Mouse (Mus musculus) heart, adult 2 months (tissue): ENCODE data around the gene Ctrb1. TPM values are rescaled to one million over a fixed set of nuclear protein-coding genes. Genes with fewer than 3 reads are reported as not detected.

Source experiments
- DNase-seq, 2 experiments: peaks; one replicate each; pipeline ENCODE4 v3.0.0; 2021
- H3K27ac ChIP-seq: fragments of 200-600 bp; 2 replicates; pipeline ENCODE4 v1.8.1; 2022
- H3K27me3 ChIP-seq: fragments of 200-500 bp; 2 replicates; pipeline ENCODE4 v1.6.1; 2012; ENCODE audit warnings: mild to moderate bottlenecking, low read length, inconsistent platforms, mixed read lengths; ENCODE audit not compliant: control insufficient read depth, insufficient read depth
- H3K36me3 ChIP-seq: fragments of 200-500 bp; 2 replicates; pipeline ENCODE4 v1.6.1; 2012; ENCODE audit warnings: low read length, inconsistent platforms; ENCODE audit not compliant: control insufficient read depth, insufficient read depth
- H3K4me1 ChIP-seq: fragments of 200-500 bp; 2 replicates; pipeline ENCODE4 v1.6.1; 2011; ENCODE audit warnings: low read length; ENCODE audit not compliant: control insufficient read depth, insufficient read depth
- H3K4me3 ChIP-seq: fragments of 200-600 bp; 2 replicates; pipeline ENCODE4 v1.8.1; 2022
- H3K79me2 ChIP-seq: fragments of 200-500 bp; replicated peaks from 2 replicates; pipeline ENCODE4 v1.6.1; 2012; ENCODE audit warnings: mild to moderate bottlenecking, inconsistent platforms, low read length, moderate library complexity, mixed read lengths; ENCODE audit not compliant: control insufficient read depth, insufficient read depth
- H3K9ac ChIP-seq: fragments of 200-500 bp; 2 replicates; pipeline ENCODE4 v1.6.1; 2012; ENCODE audit warnings: low read depth, mild to moderate bottlenecking, control low read depth, inconsistent platforms, low read length, mixed read lengths
- CTCF ChIP-seq: fragments of 200-600 bp; IDR thresholded peaks from 2 replicates; pipeline ENCODE4 v1.8.1; 2022; ENCODE audit warnings: antibody characterized with exemption, mild to moderate bottlenecking, moderate library complexity
- EP300 ChIP-seq: fragments of 200-500 bp; IDR thresholded peaks from 2 replicates; pipeline ENCODE4 v1.6.1; 2011; ENCODE audit warnings: low read depth, low read length, control low read depth; ENCODE audit not compliant: insufficient read depth
- POLR2A ChIP-seq: fragments of 200-500 bp; IDR thresholded peaks from 2 replicates; pipeline ENCODE4 v1.6.1; 2011; ENCODE audit warnings: mild to moderate bottlenecking, low read depth, low read length, control low read depth; ENCODE audit not compliant: insufficient read depth
- WGBS: fragments of 180-500 bp; shearing (Covaris S2); methylation state at CpG from one replicate; pipeline ENCODE4 v1.1.7; 2018; 5-methylcytosine and 5-hydroxymethylcytosine counted together
- intact Hi-C: fragments of 180-260 bp; cut with DNase I; formaldehyde crosslinking; loops from one replicate; pipeline ENCODE4 v1.15.1; 2025
- polyA plus RNA-seq: library from polyadenylated mRNA; depleted of rRNA; stranded (reverse); fragments of >200 nt; gene quantifications from 2 replicates; pipeline ENCODE4 v1.2.3, GENCODE M21; 2012
- total RNA-seq, 2 experiments: library from RNA; stranded (reverse); gene quantifications; 2 replicates each; pipeline ENCODE4 v1.2.3; 2021

The Ctrb1 gene
- total and polyA plus RNA-seq, 3 experiments = 0.68 TPM; not detected in 2

GRCm38 (mm10) chr8:111715514-111715913 lies 24.7 kb upstream of the Ctrb1 start:
- intact Hi-C loops = loop anchor here (5.0 kb wide), 1 partner anchor 67 kb away; no protein-coding TSS in a partner anchor
- Histone ChIP-seq H3K9ac (no peak overlapping the region), H3K79me2 (no peaks in the 10 kb centered on the region), H3K4me1 (peaks cover 19% of the 10 kb centered on the region), H3K36me3 (no peaks in the 10 kb centered on the region), H3K4me3 (no peak overlapping the region), H3K27ac (no peak overlapping the region; the same call in 1 of the 2 replicates), H3K27me3 (no peaks in the 10 kb centered on the region)
- 87% methylated on average over 13 of the region's 13 CpGs for WGBS
- no peak for DNase-seq
- TF ChIP-seq POLR2A (no peak), EP300 (no peak), CTCF (peak; percentile 31; the same call in 1 of the 2 replicates)

DNA sequence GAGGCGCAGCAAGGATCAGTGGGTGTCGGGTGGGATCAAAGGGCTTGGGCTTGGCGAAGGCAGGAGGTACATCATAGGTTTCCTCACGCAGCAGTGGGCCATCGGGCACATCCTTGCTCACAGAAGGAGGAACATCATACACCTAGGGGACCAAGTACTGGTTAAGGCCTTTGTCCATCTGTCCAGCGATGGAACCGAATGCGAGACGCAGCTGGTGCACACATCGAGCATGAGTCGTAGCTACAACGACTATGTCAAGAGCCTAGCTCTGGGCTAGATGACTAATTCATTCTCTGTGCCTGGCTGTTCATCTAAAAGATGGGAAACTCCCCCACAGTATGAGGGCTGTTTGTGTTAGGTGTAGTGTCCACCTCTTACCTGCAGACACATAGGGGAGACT lies 23.5 kb upstream of the Ctrb1 start:
- Histone ChIP-seq H3K9ac (no peak overlapping the region), H3K27ac (no peak overlapping the region), H3K4me1 (peaks cover 19% of the 10 kb centered on the region), H3K36me3 (no peaks in the 10 kb centered on the region), H3K4me3 (no peak overlapping the region), H3K27me3 (no peaks in the 10 kb centered on the region), H3K79me2 (no peaks in the 10 kb centered on the region)
- 89% methylated on average over 12 of the region's 12 CpGs for WGBS
- intact Hi-C loops = no loop called here
- TF ChIP-seq CTCF (no peak), POLR2A (no peak), EP300 (no peak)
- DNase-seq = no peak

DNA sequence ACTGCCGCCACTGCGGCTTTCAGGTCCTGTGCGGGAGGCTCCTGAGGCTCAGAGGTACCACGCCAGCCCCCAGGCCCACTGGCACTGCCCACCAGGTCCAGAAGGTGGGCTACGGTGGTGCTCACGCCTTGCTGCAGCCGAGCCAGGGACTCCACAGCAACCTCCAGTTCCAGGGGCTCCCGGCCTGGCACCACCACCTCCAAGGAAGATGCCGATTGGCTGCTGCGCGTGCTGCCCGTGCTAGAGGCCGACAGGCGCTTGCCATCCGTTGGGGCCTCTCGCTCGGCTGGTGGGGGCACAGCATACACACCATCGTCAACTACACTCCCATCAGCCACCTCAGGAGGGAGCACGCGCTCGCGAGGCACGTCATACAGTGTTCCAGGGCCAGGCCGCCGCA lies 23.0 kb upstream of the Ctrb1 start:
- Histone ChIP-seq H3K9ac (no peak overlapping the region), H3K36me3 (no peaks in the 10 kb centered on the region), H3K27me3 (no peaks in the 10 kb centered on the region), H3K4me3 (no peak overlapping the region), H3K27ac (no peak overlapping the region), H3K4me1 (peaks cover 19% of the 10 kb centered on the region), H3K79me2 (no peaks in the 10 kb centered on the region)
- DNase-seq = no peak
- intact Hi-C loops = loop anchor here (2.0 kb wide), 3 partner anchors 33 to 111 kb away; no protein-coding TSS in a partner anchor
- 94% methylated on average over 25 of the region's 25 CpGs for WGBS
- TF ChIP-seq POLR2A (no peak), EP300 (no peak), CTCF (no peak)

GRCm38 (mm10) chr8:111713291-111713690 lies 22.5 kb upstream of the Ctrb1 start:
- TF ChIP-seq POLR2A = no peak
- H3K27ac ChIP-seq = no peak overlapping the region
- H3K4me1 ChIP-seq = peaks cover 18% of the 10 kb centered on the region
- no peak overlapping the region for H3K9ac ChIP-seq
- H3K36me3 ChIP-seq = no peaks in the 10 kb centered on the region
- no peaks in the 10 kb centered on the region for H3K79me2 ChIP-seq
- no peak for DNase-seq
- no peak overlapping the region for H3K4me3 ChIP-seq
- intact Hi-C loops = loop anchor here (2.0 kb wide), 3 partner anchors 34 to 112 kb away; no protein-coding TSS in a partner anchor
- H3K27me3 ChIP-seq = no peaks in the 10 kb centered on the region
- WGBS = 85% methylated on average over 11 of the region's 11 CpGs

- intact Hi-C loops = loop anchor here (2.0 kb wide), 3 partner anchors 34 to 112 kb away; no protein-coding TSS in a partner anchor
- Histone ChIP-seq H3K79me2 (no peaks in the 10 kb centered on the region), H3K27me3 (no peaks in the 10 kb centered on the region), H3K9ac (no peak overlapping the region), H3K36me3 (no peaks in the 10 kb centered on the region), H3K27ac (no peak overlapping the region), H3K4me3 (no peak overlapping the region), H3K4me1 (peaks cover 11% of the 10 kb centered on the region)
- TF ChIP-seq POLR2A = no peak
- peak; percentile 87 for TF ChIP-seq CTCF
- peak; percentile 74; the same call in 1 of the 2 replicates for TF ChIP-seq EP300
- WGBS = 77% methylated on average over 6 of the region's 6 CpGs
- DNase-seq = peak; percentile 60 to 74
Observed at GRCm38 (mm10) chr8:111712588-111712987, 21.8 kb upstream of the Ctrb1 start.

- H3K9ac ChIP-seq = no peak overlapping the region
- peaks cover 8% of the 10 kb centered on the region for H3K4me1 ChIP-seq
- no peak overlapping the region for H3K4me3 ChIP-seq
- no peak for TF ChIP-seq CTCF
- no peak for TF ChIP-seq EP300
- no peak for TF ChIP-seq POLR2A
- WGBS = 77% methylated on average over 9 of the region's 9 CpGs
- DNase-seq = no peak
- no peaks in the 10 kb centered on the region for H3K27me3 ChIP-seq
- no peaks in the 10 kb centered on the region for H3K36me3 ChIP-seq
- intact Hi-C loops = loop anchor here (2.0 kb wide), 3 partner anchors 35 to 113 kb away; no protein-coding TSS in a partner anchor
- H3K79me2 ChIP-seq = no peaks in the 10 kb centered on the region
- H3K27ac ChIP-seq = no peak overlapping the region
Observed at GRCm38 (mm10) chr8:111712135-111712534, 21.3 kb upstream of the Ctrb1 start.
